In genomic region chr16:89950754-89951153, GRCm38 (mm10) we compare ENCODE assay signal across 14 mouse cellular contexts.
DNase-seq lines count a peak whose midpoint lies in the region; ATAC-seq and TF ChIP-seq lines count a peak whose summit lies in the region.
"Had no signal": no experiment of that assay in that cellular context is flagged by ENCODE, and none has a peak within 500 bp of the region (broad histone marks: within the 10 kb centered on the region; RNA-seq: fewer than 3 reads in every experiment).

No protein-coding gene starts in this region.

- no peak for ATAC-seq in hindbrain, embryonic 11.5 days (ENCODE audit: low FRiP score)
- ATAC-seq in forebrain, embryonic 14.5 days: no peak; the same call in 1 of the 2 replicates
- ATAC-seq: liver, embryonic 12.5 days had no signal

- H3K4me2 ChIP-seq in hindbrain, embryonic 11.5 days (replicated peaks; ENCODE audit: low read depth, low read length): no peak overlapping the region
- H3K4me2 ChIP-seq in forebrain, embryonic 14.5 days (ENCODE audit: low read length): no peak overlapping the region
- H3K4me2 ChIP-seq: liver, embryonic 12.5 days had no signal

- no peak for TF ChIP-seq CTCF in gastrocnemius, adult 2 months (IDR thresholded peaks at IDR 0.05)

- no peak overlapping the region for H3K9ac ChIP-seq in hindbrain, embryonic 11.5 days (ENCODE audit: low read depth, low read length)
- no peak overlapping the region for H3K9ac ChIP-seq in forebrain, embryonic 14.5 days (ENCODE audit: low read length)
- H3K9ac ChIP-seq: liver, embryonic 12.5 days had no signal

- no peaks in the 10 kb centered on the region for H3K9me3 ChIP-seq in hindbrain, embryonic 10.5 days
- no peaks in the 10 kb centered on the region for H3K9me3 ChIP-seq in hindbrain, embryonic 11.5 days (ENCODE audit: control insufficient read depth, low read length)
- H3K9me3 ChIP-seq in forebrain, embryonic 14.5 days (replicated peaks; ENCODE audit: control insufficient read depth, low read length): no peaks in the 10 kb centered on the region
- H3K9me3 ChIP-seq: liver, embryonic 12.5 days had no signal

- 85% methylated on average over 8 of the region's 8 CpGs for WGBS in hindbrain, embryonic 10.5 days
- 86% methylated on average over 8 of the region's 8 CpGs for WGBS in hindbrain, embryonic 11.5 days
- 87% methylated on average over 8 of the region's 8 CpGs for WGBS in forebrain, embryonic 14.5 days

- peaks cover 27% of the 10 kb centered on the region; the same call in 1 of the 2 replicates for H3K36me3 ChIP-seq in hindbrain, embryonic 10.5 days
- H3K36me3 ChIP-seq in hindbrain, embryonic 11.5 days (ENCODE audit: control insufficient read depth, insufficient read depth, low read length): no peaks in the 10 kb centered on the region
- H3K36me3 ChIP-seq in forebrain, embryonic 14.5 days (ENCODE audit: control insufficient read depth, insufficient read depth, low read length): no peaks in the 10 kb centered on the region
- H3K36me3 ChIP-seq: liver, embryonic 12.5 days had no signal

- H3K27ac ChIP-seq in hindbrain, embryonic 10.5 days: peak overlapping the region; percentile 6; the same call in 1 of the 2 replicates
- H3K27ac ChIP-seq in hindbrain, embryonic 11.5 days (ENCODE audit: low read depth, low read length): no peak overlapping the region
- H3K27ac ChIP-seq in forebrain, embryonic 14.5 days (ENCODE audit: low read depth, low read length): no peak overlapping the region
- no peak overlapping the region for H3K27ac ChIP-seq in gastrocnemius, adult 2 months
- H3K27ac ChIP-seq: liver, embryonic 12.5 days had no signal

- no peak for DNase-seq in hindbrain, embryonic 10.5 days (ENCODE audit: low spot score)
- no peak for DNase-seq in hindbrain, embryonic 11.5 days (ENCODE audit: low spot score)
- peak; percentile 89 for DNase-seq in cerebellum, adult 11 months
- peak; percentile 89 to 90 for DNase-seq in cerebellum, postnatal 36 days
- DNase-seq in lung, postnatal 10 days: peak; percentile 28
- no peak for DNase-seq in forebrain, embryonic 14.5 days (ENCODE audit: low spot score)
- DNase-seq in embryo, embryonic 10 days (ENCODE audit: low spot score): no peak
- no peak for DNase-seq in gastrocnemius, adult 2 months
- DNase-seq: adrenal gland, postnatal 14 days; gastrocnemius, postnatal 10 days; kidney, postnatal 36 days; thymus, postnatal 25 days had no signal

- no peaks in the 10 kb centered on the region for H3K27me3 ChIP-seq in hindbrain, embryonic 10.5 days (ENCODE audit: insufficient read depth, poor library complexity, severe bottlenecking)
- H3K27me3 ChIP-seq in hindbrain, embryonic 11.5 days (ENCODE audit: control insufficient read depth, insufficient read depth, low read length): no peaks in the 10 kb centered on the region
- no peaks in the 10 kb centered on the region for H3K27me3 ChIP-seq in forebrain, embryonic 14.5 days (replicated peaks; ENCODE audit: control insufficient read depth, insufficient read depth, low read length)
- H3K27me3 ChIP-seq: liver, embryonic 12.5 days had no signal

- intact Hi-C loops in gastrocnemius, adult 2 months (cut with DNase I): no loop called here

- no peak overlapping the region for H3K4me3 ChIP-seq in hindbrain, embryonic 10.5 days
- no peak overlapping the region for H3K4me3 ChIP-seq in hindbrain, embryonic 11.5 days (ENCODE audit: low read depth, low read length)
- H3K4me3 ChIP-seq in forebrain, embryonic 14.5 days (ENCODE audit: low read depth, low read length): no peak overlapping the region
- no peak overlapping the region for H3K4me3 ChIP-seq in gastrocnemius, adult 2 months
- H3K4me3 ChIP-seq: liver, embryonic 12.5 days; myocyte had no signal

- peaks cover 36% of the 10 kb centered on the region for H3K4me1 ChIP-seq in hindbrain, embryonic 10.5 days (replicated peaks)
- no peaks in the 10 kb centered on the region for H3K4me1 ChIP-seq in hindbrain, embryonic 11.5 days (replicated peaks; ENCODE audit: control insufficient read depth, insufficient read depth, low read length)
- H3K4me1 ChIP-seq in forebrain, embryonic 14.5 days (ENCODE audit: control insufficient read depth, insufficient read depth, low read length): no peaks in the 10 kb centered on the region
- H3K4me1 ChIP-seq: liver, embryonic 12.5 days had no signal

Comparison
In these comparisons a context has a peak if more than half of its experiments do, and no peak if none do; other contexts are left out.
1. DNase-seq: peak in cerebellum, adult 11 months (single experiment), cerebellum, postnatal 36 days (2 of 2) and lung, postnatal 10 days (single experiment); none in hindbrain, embryonic 10.5 days (single experiment), hindbrain, embryonic 11.5 days (single experiment), forebrain, embryonic 14.5 days (single experiment), embryo, embryonic 10 days (single experiment) and gastrocnemius, adult 2 months (single experiment).